Mouse (Mus musculus): ENCODE results near the gene Thoc6. TPM values are rescaled to one million over a fixed set of nuclear protein-coding genes. Genes with fewer than 3 reads are reported as not detected.
A peak's percentile ranks its signal among the peaks of the same experiment; 100 is the strongest.

Gene Thoc6
- polyA plus RNA-seq, 1 experiment from 2014 or later = 17.7 TPM

GRCm38 (mm10) chr17:23706212-23706611 is 32.5 kb upstream of the Thoc6 start:
- H3K4me2 ChIP-seq (replicated peaks; ENCODE audit: low read depth) = no peak overlapping the region
- H3K9me3 ChIP-seq (ENCODE audit: control insufficient read depth, low read length) = no peaks in the 10 kb centered on the region
- no peak overlapping the region for H3K27ac ChIP-seq (replicated peaks)
- H3K4me1 ChIP-seq (replicated peaks; ENCODE audit: control insufficient read depth, insufficient read depth) = no peaks in the 10 kb centered on the region
- DNase-seq (ENCODE audit: low spot score) (peak; percentile 84), ATAC-seq (ENCODE audit: low FRiP score, low TSS enrichment) (peak; percentile 82)
- WGBS = 3% methylated on average over 3 of the region's 3 CpGs
- H3K36me3 ChIP-seq (ENCODE audit: control insufficient read depth, insufficient read depth, low read length) = no peaks in the 10 kb centered on the region
- TF ChIP-seq CTCF (IDR thresholded peaks at IDR 0.05; ENCODE audit: low read depth) (peak; percentile 92), EP300 (optimal IDR thresholded peaks at IDR 0.05) (no peak)
- H3K4me3 ChIP-seq (ENCODE audit: low read depth, low read length) = no peak overlapping the region
- H3K9ac ChIP-seq (ENCODE audit: low read length) = no peak overlapping the region
- H3K27me3 ChIP-seq (ENCODE audit: control insufficient read depth, insufficient read depth, low read length) = no peaks in the 10 kb centered on the region

GRCm38 (mm10) chr17:23705525-23706104 is 31.9 kb upstream of the Thoc6 start:
- no peak overlapping the region for H3K4me3 ChIP-seq (ENCODE audit: low read depth, low read length)
- no peaks in the 10 kb centered on the region for H3K9me3 ChIP-seq (ENCODE audit: control insufficient read depth, low read length)
- 75% methylated on average over 7 of the region's 7 CpGs for WGBS
- DNase-seq (ENCODE audit: low spot score) = no peak
- H3K4me2 ChIP-seq (replicated peaks; ENCODE audit: low read depth) = no peak overlapping the region
- H3K9ac ChIP-seq (ENCODE audit: low read length) = no peak overlapping the region
- no peaks in the 10 kb centered on the region for H3K27me3 ChIP-seq (ENCODE audit: control insufficient read depth, insufficient read depth, low read length)
- no peak overlapping the region for H3K27ac ChIP-seq (replicated peaks)
- H3K36me3 ChIP-seq (ENCODE audit: control insufficient read depth, insufficient read depth, low read length) = no peaks in the 10 kb centered on the region
- ATAC-seq (ENCODE audit: low FRiP score, low TSS enrichment) = no peak; the same call in 1 of the 2 replicates
- H3K4me1 ChIP-seq (replicated peaks; ENCODE audit: control insufficient read depth, insufficient read depth) = no peaks in the 10 kb centered on the region
- TF ChIP-seq EP300 (optimal IDR thresholded peaks at IDR 0.05) (no peak), CTCF (IDR thresholded peaks at IDR 0.05; ENCODE audit: low read depth) (no peak)

GRCm38 (mm10) chr17:23704741-23705140 is 31.1 kb upstream of the Thoc6 start:
- no peak overlapping the region for H3K4me2 ChIP-seq (replicated peaks; ENCODE audit: low read depth)
- no peak overlapping the region for H3K27ac ChIP-seq (replicated peaks)
- no peaks in the 10 kb centered on the region for H3K9me3 ChIP-seq (ENCODE audit: control insufficient read depth, low read length)
- no peaks in the 10 kb centered on the region for H3K36me3 ChIP-seq (ENCODE audit: control insufficient read depth, insufficient read depth, low read length)
- DNase-seq (ENCODE audit: low spot score) (no peak), ATAC-seq (ENCODE audit: low FRiP score, low TSS enrichment) (no peak)
- no peaks in the 10 kb centered on the region for H3K27me3 ChIP-seq (ENCODE audit: control insufficient read depth, insufficient read depth, low read length)
- WGBS = 40% methylated on average over 7 of the region's 7 CpGs
- H3K9ac ChIP-seq (ENCODE audit: low read length) = no peak overlapping the region
- TF ChIP-seq EP300 (optimal IDR thresholded peaks at IDR 0.05) (no peak), CTCF (IDR thresholded peaks at IDR 0.05; ENCODE audit: low read depth) (no peak)
- no peak overlapping the region for H3K4me3 ChIP-seq (ENCODE audit: low read depth, low read length)
- no peaks in the 10 kb centered on the region for H3K4me1 ChIP-seq (replicated peaks; ENCODE audit: control insufficient read depth, insufficient read depth)

GRCm38 (mm10) chr17:23703301-23703700 is 29.6 kb upstream of the Thoc6 start:
- no peak overlapping the region for H3K9ac ChIP-seq (ENCODE audit: low read length)
- no peak for DNase-seq (ENCODE audit: low spot score)
- H3K4me3 ChIP-seq (ENCODE audit: low read depth, low read length) = no peak overlapping the region
- no peaks in the 10 kb centered on the region for H3K27me3 ChIP-seq (ENCODE audit: control insufficient read depth, insufficient read depth, low read length)
- WGBS = 83% methylated on average over 9 of the region's 9 CpGs
- no peak overlapping the region for H3K4me2 ChIP-seq (replicated peaks; ENCODE audit: low read depth)
- TF ChIP-seq EP300 (optimal IDR thresholded peaks at IDR 0.05) = no peak
- no peaks in the 10 kb centered on the region for H3K36me3 ChIP-seq (ENCODE audit: control insufficient read depth, insufficient read depth, low read length)
- ATAC-seq (ENCODE audit: low FRiP score, low TSS enrichment) = no peak
- no peaks in the 10 kb centered on the region for H3K4me1 ChIP-seq (replicated peaks; ENCODE audit: control insufficient read depth, insufficient read depth)
- no peaks in the 10 kb centered on the region for H3K9me3 ChIP-seq (ENCODE audit: control insufficient read depth, low read length)
- H3K27ac ChIP-seq (replicated peaks) = no peak overlapping the region

GRCm38 (mm10) chr17:23700079-23700478 is 26.4 kb upstream of the Thoc6 start:
- H3K4me3 ChIP-seq (ENCODE audit: low read depth, low read length) = peak overlapping the region; percentile 63
- no peaks in the 10 kb centered on the region for H3K4me1 ChIP-seq (replicated peaks; ENCODE audit: control insufficient read depth, insufficient read depth)
- H3K9ac ChIP-seq (ENCODE audit: low read length) = peak overlapping the region; percentile 64
- H3K4me2 ChIP-seq (replicated peaks; ENCODE audit: low read depth) = peak overlapping the region; percentile 100
- ATAC-seq (ENCODE audit: low FRiP score, low TSS enrichment) (peak; percentile 98), DNase-seq (ENCODE audit: low spot score) (peak; percentile 92)
- WGBS = under 1% methylated on average over 27 of the region's 28 CpGs
- H3K27ac ChIP-seq (replicated peaks) = no peak overlapping the region
- TF ChIP-seq EP300 (optimal IDR thresholded peaks at IDR 0.05) (no peak), CTCF (IDR thresholded peaks at IDR 0.05; ENCODE audit: low read depth) (peak; percentile 90)
- H3K27me3 ChIP-seq (ENCODE audit: control insufficient read depth, insufficient read depth, low read length) = no peaks in the 10 kb centered on the region
- no peaks in the 10 kb centered on the region for H3K36me3 ChIP-seq (ENCODE audit: control insufficient read depth, insufficient read depth, low read length)
- H3K9me3 ChIP-seq (ENCODE audit: control insufficient read depth, low read length) = no peaks in the 10 kb centered on the region

- TF ChIP-seq CTCF (IDR thresholded peaks at IDR 0.05; ENCODE audit: low read depth) (no peak), EP300 (optimal IDR thresholded peaks at IDR 0.05) (no peak)
- H3K4me2 ChIP-seq (replicated peaks; ENCODE audit: low read depth) = peak overlapping the region; percentile 100
- DNase-seq (ENCODE audit: low spot score) (peak; percentile 49), ATAC-seq (ENCODE audit: low FRiP score, low TSS enrichment) (peak; percentile 48)
- no peaks in the 10 kb centered on the region for H3K27me3 ChIP-seq (ENCODE audit: control insufficient read depth, insufficient read depth, low read length)
- no peaks in the 10 kb centered on the region for H3K4me1 ChIP-seq (replicated peaks; ENCODE audit: control insufficient read depth, insufficient read depth)
- 1% methylated on average over 58 of the region's 101 CpGs for WGBS
- H3K9ac ChIP-seq (ENCODE audit: low read length) = peak overlapping the region; percentile 64
- no peaks in the 10 kb centered on the region for H3K36me3 ChIP-seq (ENCODE audit: control insufficient read depth, insufficient read depth, low read length)
- no peak overlapping the region for H3K27ac ChIP-seq (replicated peaks)
- peak overlapping the region; percentile 63 for H3K4me3 ChIP-seq (ENCODE audit: low read depth, low read length)
- no peaks in the 10 kb centered on the region for H3K9me3 ChIP-seq (ENCODE audit: control insufficient read depth, low read length)
Observed at GRCm38 (mm10) chr17:23699131-23700077, 25.7 kb upstream of the Thoc6 start.

Measured in stomach, postnatal 0 days (tissue).